Mouse (Mus musculus): ENCODE results near the gene Pptc7.

Gene Pptc7

GRCm38 (mm10) chr5:122336554-122337294 lies 52.6 kb downstream of the Pptc7 start:
- DNase-seq, result no peak

- DNase-seq, result no peak
Measured at GRCm38 (mm10) chr5:122342874-122343273, 58.7 kb downstream of the Pptc7 start.

- DNase-seq, result no peak
Measured at GRCm38 (mm10) chr5:122343768-122344167, 59.6 kb downstream of the Pptc7 start.

- DNase-seq, result peak; percentile 76
Measured at GRCm38 (mm10) chr5:122344260-122344659, 60.1 kb downstream of the Pptc7 start.

GRCm38 (mm10) chr5:122345777-122346176 lies 61.6 kb downstream of the Pptc7 start:
- no peak for DNase-seq

GRCm38 (mm10) chr5:122353807-122354491 lies 69.8 kb downstream of the Pptc7 start, which contains the start of the genes Rad9b and Vps29:
TSS of gene Rad9b (minus strand) at chr5:122354233.
TSS of gene Vps29 (plus strand) at chr5:122354369.
- peak; percentile 100 for DNase-seq

GRCm38 (mm10) chr5:122354492-122355067 lies 70.4 kb downstream of the Pptc7 start:
- no peak for DNase-seq

GRCm38 (mm10) chr5:122371591-122372191 lies 87.5 kb downstream of the Pptc7 start, which contains the start of gene Gpn3:
TSS of gene Gpn3 (plus strand) at chr5:122371876.
- peak; percentile 57 for DNase-seq

- DNase-seq, result peak; percentile 99
Measured at GRCm38 (mm10) chr5:122372192-122372769, 88.1 kb downstream of the Pptc7 start, which contains the start of gene Fam216a. TSS of gene Fam216a (minus strand) at chr5:122372364.

GRCm38 (mm10) chr5:122372878-122373277 lies 88.7 kb downstream of the Pptc7 start:
- no peak for DNase-seq
